Mouse (Mus musculus): ENCODE measurements around the gene Lrrn2.

The Lrrn2 gene

GRCm38 (mm10) chr1:132928907-132929250 is 48.8 kb downstream of the Lrrn2 start:
- DNase-seq (ENCODE audit: low read depth, low spot score), result no peak

- DNase-seq (ENCODE audit: low read depth, low spot score), result no peak
Measured at GRCm38 (mm10) chr1:132930291-132930690, 50.2 kb downstream of the Lrrn2 start.

DNA sequence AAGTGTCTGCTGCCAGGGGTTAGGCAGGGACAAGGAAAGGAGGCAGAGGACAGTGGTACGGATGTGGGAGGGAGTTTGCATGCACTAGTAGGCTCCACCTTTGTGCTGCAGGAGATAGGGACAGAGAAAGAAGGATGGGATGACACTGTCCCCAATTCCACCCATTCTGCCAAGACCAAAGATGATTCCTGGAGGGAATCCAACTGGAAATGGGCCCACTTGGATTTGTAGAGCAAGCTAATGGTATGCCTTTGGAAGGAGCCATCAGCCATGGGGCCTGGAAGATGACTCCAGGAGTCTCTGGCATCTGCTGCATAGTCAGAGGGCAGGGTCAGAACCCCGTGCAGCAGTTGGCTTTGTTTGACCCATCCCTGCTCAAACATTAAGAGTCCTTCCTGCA is 52.3 kb downstream of the Lrrn2 start:
- no peak for DNase-seq (ENCODE audit: low read depth, low spot score)

DNA sequence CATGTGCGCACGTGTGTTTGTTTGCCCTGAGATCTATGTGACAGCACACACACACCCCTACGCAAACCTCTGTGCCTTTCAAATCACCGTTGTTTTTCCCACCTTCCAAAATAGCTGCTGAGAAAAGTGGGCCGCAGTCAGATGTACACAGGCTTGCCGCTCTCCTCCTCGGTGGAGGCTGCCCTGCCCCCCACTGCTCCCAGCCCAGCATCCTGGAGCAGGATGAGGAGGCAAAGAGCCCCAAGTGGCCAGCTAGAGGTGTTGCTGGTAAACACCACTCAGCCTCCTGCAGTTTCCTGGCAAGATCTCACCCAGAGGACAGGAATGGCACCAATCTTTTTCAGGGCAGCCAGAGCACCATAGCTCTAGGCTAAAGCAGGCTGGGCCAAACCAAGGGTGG is 54.8 kb downstream of the Lrrn2 start:
- no peak for DNase-seq (ENCODE audit: low read depth, low spot score)

DNA sequence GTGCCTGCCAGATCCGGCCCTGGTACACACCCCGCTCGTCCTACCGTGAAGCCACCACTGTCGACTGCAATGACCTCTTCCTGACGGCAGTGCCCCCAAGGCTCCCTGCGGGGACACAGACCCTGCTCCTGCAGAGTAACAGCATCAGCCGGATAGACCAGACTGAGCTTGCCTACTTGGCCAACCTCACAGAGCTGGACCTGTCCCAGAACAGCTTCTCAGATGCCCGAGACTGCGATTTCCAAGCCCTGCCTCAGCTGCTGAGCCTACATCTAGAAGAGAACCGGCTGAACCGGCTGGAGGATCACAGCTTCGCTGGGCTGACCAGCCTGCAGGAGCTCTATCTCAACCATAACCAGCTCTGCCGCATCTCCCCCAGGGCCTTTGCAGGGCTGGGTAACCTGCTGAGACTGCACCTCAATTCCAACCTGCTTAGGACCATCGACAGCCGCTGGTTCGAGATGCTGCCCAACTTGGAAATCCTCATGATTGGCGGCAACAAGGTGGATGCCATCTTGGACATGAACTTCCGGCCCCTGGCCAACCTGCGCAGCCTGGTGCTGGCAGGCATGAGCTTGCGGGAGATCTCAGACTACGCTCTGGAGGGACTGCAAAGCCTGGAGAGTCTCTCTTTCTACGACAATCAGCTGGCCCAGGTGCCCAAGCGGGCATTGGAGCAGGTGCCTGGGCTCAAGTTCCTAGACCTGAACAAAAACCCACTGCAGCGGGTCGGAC is 57.4 kb downstream of the Lrrn2 start:
- DNase-seq (ENCODE audit: low read depth, low spot score), result no peak

- no peak for DNase-seq (ENCODE audit: low read depth, low spot score)
Measured at GRCm38 (mm10) chr1:132938975-132939374, 58.9 kb downstream of the Lrrn2 start.

GRCm38 (mm10) chr1:132945826-132946225 is 65.8 kb downstream of the Lrrn2 start:
- no peak for DNase-seq (ENCODE audit: low read depth, low spot score)

DNA sequence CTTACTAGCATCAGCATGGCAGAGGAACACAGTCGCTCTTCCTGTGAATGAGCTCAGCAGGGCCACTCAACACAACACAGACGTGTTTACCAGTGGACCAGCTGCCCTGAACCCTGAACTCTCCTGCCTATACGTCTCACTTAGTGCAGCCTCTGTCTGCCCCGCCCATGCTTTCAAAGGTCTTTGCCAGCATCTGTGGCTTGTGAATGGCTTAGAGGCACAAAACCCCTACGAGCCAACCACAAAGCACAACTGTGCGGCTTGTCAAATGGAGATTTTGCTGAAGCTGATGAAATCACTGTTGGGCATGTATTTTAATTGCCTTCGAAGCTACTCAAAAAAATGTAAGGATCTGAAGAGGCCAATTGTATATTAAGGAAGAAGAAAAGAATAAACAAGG is 67.7 kb downstream of the Lrrn2 start:
- no peak for DNase-seq (ENCODE audit: low read depth, low spot score)

- DNase-seq (ENCODE audit: low read depth, low spot score), result no peak
Measured at GRCm38 (mm10) chr1:132956809-132957208, 76.7 kb downstream of the Lrrn2 start.

DNA sequence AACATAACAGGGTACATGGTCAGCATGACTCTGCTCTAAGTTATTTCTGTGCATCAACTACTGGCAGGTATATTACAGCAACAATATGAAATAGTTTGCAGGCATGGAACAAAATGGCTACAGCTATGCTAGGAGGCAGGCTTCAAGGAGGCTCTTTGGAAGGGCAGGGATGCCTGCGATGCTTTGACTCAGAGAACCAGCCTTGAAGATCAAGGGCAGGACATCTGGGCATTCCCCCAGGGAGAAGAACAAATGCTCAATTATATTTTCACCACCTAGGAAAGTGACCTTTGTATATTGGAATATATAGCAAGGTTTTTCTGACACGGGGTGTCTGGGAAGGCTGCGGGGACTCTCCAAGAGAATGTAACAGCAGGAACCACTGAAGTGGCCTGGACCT is 81.7 kb downstream of the Lrrn2 start:
- DNase-seq (ENCODE audit: low read depth, low spot score), result no peak

DNA sequence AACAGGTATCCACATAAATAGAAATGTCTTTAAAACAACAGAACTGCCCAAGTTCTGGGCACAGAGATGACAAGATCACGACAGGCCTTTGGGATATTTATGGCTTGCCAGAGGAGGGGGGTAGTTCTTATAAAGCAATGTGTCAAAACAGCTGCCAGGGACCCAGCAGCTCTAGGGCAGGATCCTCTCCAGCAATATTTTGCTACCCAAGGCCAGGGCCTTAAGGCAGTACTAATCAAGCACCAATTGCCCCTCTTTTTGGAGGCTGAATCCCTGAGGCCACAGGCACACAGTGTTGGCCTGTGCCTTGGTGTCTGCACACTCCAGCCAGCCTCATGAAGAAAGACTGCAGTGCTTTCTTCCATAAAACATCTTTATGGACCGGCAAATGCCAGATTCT is 84.0 kb downstream of the Lrrn2 start:
- no peak for DNase-seq (ENCODE audit: low read depth, low spot score)

GRCm38 (mm10) chr1:132964691-132965090 is 84.6 kb downstream of the Lrrn2 start:
- no peak for DNase-seq (ENCODE audit: low read depth, low spot score)

- peak; percentile 67 for DNase-seq (ENCODE audit: low read depth, low spot score)
Measured at GRCm38 (mm10) chr1:132968659-132969058, 88.6 kb downstream of the Lrrn2 start.

DNA sequence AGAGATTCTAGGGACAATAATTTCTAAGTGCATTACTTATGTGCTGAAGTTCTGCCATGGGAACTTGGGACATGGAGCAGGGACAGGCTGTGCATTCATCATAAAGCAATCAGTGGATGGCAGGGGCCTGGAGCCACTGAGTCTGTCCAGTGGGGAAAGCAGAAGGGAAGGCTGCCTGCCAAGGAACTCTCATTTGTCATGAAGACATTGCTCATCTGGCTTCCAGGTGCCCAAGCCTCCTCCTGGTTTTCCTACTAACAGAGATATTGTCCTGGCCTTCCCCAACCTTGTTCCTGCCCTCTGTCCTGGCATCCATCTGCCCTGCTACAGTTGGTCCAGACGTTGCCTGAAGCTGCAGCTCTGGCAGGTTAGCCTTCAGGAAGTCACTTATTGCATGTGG is 97.3 kb downstream of the Lrrn2 start:
- DNase-seq (ENCODE audit: low read depth, low spot score), result peak; percentile 58

DNA sequence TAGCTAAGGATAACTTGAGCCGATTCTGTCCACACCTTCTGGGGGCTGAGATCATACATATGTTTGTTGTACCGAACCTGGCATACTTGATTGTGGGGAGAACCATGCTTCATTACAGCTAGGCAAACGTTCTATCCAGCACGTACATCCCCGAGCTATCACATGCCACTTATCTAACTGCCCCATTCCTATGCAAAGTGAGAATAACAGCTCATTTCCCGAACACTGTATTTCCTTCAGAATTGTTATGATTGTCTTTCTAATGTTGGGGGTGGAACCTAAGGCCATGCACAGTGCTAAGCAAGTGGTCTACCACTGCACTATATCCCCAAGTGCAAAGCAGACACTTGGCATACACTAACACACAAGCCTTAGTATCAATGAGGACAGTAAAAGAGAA is 101.2 kb downstream of the Lrrn2 start:
- no peak for DNase-seq (ENCODE audit: low read depth, low spot score)

- peak; percentile 81 for DNase-seq (ENCODE audit: low read depth, low spot score)
Measured at GRCm38 (mm10) chr1:132982728-132983127, 102.7 kb downstream of the Lrrn2 start.

GRCm38 (mm10) chr1:132988556-132989459 is 108.7 kb downstream of the Lrrn2 start:
- DNase-seq (ENCODE audit: low read depth, low spot score), result peak; percentile 27

All from 3T3-L1 (cell line).